Mouse (Mus musculus) CH12F3 (cell line): Measurements from ENCODE around the gene Bcap31.
"Not testable (repeated sequence)": the region's sequence is repeated elsewhere in the genome, so short reads cannot be mapped to it uniquely, and the experiment has no call there.

ENCODE experiments used
- in situ Hi-C: fragments of 300-500 bp; cut with MboI; formaldehyde crosslinking; loops from 2 replicates; pipeline ENCODE4 v1.14.3; 2020; ENCODE audit warnings: low sequenced_read_pairs

Gene Bcap31

GRCm38 (mm10) chrX:73716109-73716661 lies at the start of gene Bcap31, which contains the start of gene Abcd1:
Gene Bcap31 (minus strand): TSS chrX:73716175.
Gene Abcd1 (plus strand): TSS chrX:73716597.
- in situ Hi-C loops: no loop called here

GRCm38 (mm10) chrX:73765311-73765710 lies 49.3 kb upstream of the Bcap31 start:
- in situ Hi-C loops: no loop called here

- in situ Hi-C loops: no loop called here
Observed at GRCm38 (mm10) chrX:73758611-73759290, 42.8 kb upstream of the Bcap31 start.

DNA sequence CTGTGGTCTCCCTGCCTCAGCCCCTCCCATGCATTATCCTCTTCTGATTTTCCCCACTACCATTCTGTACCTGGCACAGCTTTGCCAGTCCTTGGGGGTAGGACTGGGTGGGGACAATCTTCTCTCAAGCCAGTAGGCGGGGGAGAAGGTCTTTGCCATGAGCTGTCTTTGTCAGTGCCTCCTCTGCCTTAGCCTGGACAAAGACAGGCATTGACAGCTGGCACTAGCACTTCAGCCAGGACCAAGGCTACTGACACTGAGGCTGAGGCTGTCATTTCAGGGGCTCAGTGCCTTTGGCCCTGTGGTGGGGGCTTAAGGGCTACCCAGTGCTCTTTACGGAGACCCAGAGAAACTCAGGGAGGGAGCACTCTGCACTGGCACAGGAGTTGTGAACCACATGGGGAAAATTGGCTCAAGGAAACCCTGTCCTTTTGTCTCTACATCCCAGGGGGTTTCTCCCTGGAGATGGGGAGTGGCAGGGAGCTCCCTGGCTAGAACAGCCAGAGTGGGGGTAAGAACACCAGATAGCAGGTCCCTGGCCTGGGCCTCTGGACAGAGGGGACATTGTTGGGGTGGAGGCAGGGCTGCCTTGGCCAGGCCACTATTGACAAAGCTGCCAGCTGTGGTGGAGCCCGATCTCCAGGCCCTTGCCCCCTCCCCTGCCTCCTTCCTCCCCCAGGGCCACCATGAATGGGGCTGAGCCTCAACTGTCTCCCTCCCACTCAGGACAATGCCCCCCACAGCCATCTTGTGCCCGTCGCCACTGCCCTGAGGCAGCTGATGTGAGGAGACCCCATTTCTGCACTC lies 40.6 kb upstream of the Bcap31 start, which contains the start of gene Plxnb3:
Gene Plxnb3 (plus strand): TSS at position 757 of the 807 bp plus-strand sequence.
- in situ Hi-C loops: no loop called here

GRCm38 (mm10) chrX:73748977-73749376 lies 33.0 kb upstream of the Bcap31 start:
- in situ Hi-C loops: no loop called here

DNA sequence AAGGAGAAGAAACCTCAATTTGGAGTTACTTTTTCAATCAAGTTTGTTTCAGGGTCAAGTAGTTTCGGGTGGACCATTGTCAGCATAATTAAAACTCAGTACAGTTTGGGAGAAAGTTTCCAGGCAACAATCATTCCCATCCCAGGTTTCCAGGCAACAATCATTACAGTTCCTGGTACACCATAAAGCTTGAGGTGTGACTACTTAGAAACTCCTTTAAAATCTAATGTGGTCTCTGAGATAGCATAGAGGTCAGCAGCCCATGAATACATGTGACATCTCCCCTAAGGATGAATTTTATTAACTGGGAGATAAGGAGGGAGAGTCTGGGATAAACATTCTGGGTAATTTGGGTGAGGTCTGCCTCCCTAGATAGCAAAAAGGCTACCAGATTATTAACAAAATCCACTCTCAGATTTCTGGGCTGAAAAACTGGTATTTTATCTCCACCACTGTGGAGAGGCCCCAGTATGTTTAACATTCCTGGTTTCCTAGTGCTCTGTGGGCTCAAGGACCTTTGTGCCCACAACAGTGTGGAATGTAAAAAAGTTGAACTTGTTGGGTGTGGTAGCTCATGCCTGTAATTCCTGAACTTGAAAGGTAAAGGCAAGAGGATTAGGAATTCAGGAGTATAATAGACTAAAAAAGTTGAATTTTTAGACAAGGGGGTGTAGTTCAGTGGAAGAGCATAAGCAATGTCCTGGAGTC lies 29.0 kb upstream of the Bcap31 start:
- in situ Hi-C loops: no loop called here

DNA sequence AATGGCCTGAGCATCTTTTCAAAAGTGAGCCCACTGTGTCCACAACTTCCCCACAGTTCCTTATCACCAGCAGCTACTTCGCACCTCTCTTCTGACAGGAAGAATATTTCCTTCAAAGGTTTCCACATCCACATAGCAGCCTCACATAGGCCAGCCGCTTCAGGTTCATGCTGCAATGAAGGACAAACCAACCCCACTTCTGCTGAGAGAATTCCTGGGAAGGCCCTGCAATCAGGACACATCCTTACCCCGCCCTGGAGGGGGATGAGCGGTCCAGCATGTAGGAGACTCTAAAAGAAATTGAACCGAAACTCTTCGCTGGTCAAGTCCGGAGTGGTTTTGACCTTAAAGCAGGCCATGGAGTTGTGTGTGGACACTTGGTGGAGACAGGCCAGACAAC lies 23.9 kb upstream of the Bcap31 start:
- in situ Hi-C loops: not testable (repeated sequence)

- in situ Hi-C loops: no loop called here
Observed at GRCm38 (mm10) chrX:73739151-73739550, 23.2 kb upstream of the Bcap31 start.

DNA sequence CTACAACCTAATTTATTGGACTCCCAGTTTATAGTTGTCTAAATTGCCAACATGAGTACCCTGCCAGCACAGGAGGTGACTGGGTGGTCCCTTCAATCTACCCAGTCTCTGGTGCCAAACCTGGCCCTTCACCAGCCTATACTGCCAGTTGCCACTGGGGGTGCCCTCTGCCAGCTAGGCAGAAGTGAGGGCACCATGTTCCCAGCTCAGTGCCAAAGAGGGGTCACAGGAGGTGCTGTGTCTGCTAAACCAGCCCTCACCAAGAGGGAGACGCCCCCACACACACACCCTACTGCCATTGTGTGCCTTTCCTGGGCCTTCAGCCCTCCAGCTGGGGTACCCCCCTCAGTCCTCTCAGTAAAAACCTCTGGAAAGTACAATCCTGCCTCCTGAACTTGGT lies 22.2 kb upstream of the Bcap31 start:
- in situ Hi-C loops: no loop called here

DNA sequence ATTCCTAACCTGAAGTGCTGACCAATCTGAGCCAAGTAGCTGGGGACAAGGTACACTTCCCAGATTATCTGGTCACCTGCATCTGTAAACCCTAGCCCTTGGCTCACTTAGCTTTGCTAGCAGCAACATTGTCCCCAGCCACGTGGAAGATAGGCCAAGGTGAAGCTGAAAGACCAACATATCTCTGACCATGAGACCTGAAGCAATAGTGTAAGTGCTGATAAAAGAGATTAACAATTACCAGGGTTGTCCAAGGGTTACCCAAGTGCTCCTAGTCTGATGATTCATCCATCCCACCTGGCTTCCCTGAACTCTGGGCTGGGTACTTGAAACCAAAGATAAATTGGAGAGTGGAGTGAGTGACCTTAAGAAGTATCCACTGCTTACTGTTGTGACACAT lies 14.9 kb upstream of the Bcap31 start:
- in situ Hi-C loops: no loop called here

DNA sequence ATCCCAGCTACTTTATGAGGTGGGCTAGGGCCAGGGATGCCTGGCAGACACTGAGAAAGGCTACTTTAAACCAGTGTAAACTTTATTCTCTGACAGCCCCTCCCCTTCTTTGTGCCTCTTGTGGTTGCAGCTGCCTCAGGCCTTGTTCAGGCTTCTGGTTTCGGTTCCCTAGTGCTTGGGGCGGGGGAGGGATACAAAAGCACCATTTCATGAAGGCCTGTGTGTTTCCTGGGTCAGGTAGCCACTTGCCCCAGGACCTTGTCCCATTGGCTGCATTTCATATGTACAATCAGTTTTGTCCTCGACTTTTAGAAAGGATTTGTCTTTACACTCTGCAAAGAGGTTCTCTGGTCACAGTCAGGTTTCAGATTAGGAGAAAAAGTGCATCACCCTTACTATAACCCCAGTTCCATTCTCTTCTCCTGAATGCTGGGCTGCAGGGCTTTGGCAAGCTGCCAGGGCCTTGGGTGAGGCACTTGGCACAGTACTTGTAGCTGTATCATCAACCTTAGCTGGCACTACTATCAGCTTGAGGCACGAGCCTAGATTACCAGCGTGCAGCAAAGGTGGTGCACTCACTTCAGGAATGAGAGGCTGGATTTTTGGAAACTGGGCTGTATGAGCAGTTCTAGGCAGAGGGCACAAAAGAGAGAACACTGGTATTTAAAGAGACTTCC lies 2.8 kb upstream of the Bcap31 start:
- in situ Hi-C loops: no loop called here

- in situ Hi-C loops: no loop called here
Observed at GRCm38 (mm10) chrX:73718271-73718670, 2.3 kb upstream of the Bcap31 start.

DNA sequence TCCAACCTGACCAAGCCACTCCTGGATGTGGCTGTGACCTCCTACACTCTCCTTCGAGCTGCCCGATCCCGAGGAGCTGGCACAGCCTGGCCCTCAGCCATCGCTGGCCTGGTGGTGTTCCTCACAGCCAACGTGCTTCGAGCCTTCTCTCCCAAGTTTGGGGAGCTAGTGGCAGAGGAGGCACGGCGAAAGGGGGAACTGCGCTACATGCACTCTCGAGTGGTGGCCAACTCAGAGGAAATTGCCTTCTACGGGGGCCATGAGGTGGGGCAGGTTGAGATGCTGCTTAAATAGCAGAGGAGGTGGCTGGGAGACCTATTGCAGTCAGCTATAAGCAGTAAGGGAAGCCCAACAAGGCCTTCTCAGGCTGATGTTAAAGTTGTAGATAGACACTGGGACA lies 1.7 kb upstream of the Bcap31 start:
- in situ Hi-C loops: no loop called here

- in situ Hi-C loops: no loop called here
Observed at GRCm38 (mm10) chrX:73716709-73717545, 952 bp upstream of the Bcap31 start.

DNA sequence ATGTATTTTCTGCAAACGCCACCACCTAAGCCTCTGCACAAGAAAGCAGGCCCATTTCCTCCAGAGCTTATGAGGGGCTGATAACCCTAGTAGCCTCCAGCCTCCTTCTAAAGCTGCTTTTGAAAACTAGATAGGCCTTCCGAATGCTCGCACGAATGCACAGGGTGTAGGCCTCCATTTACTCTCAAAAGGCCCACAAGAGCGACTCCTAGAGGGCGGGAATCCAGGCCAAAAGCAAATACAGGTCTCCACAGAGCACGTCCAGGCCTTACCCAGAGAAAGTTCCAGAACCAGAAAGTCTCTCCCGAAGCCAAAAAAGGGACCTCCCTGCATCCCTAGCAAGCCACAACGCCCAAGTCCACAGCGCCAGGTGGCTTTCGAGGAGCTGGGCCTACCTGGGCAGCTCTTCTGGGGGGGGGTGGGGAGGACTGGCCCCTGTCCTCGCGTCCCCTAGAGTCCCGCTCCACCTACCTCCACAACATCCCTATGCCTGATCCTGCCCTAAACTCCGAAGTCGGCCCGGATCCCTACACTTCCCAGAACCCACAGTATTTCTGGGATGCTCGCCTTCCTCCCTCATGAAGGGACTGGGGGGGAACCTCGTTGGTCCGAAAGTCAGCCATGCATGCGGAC lies 383 bp downstream of the Bcap31 start:
- in situ Hi-C loops: no loop called here

GRCm38 (mm10) chrX:73700472-73700871 lies 15.5 kb downstream of the Bcap31 start:
- in situ Hi-C loops: no loop called here

GRCm38 (mm10) chrX:73690917-73691629 lies 24.9 kb downstream of the Bcap31 start:
- in situ Hi-C loops: no loop called here

- in situ Hi-C loops: no loop called here
Observed at GRCm38 (mm10) chrX:73685629-73686028, 30.3 kb downstream of the Bcap31 start.

DNA sequence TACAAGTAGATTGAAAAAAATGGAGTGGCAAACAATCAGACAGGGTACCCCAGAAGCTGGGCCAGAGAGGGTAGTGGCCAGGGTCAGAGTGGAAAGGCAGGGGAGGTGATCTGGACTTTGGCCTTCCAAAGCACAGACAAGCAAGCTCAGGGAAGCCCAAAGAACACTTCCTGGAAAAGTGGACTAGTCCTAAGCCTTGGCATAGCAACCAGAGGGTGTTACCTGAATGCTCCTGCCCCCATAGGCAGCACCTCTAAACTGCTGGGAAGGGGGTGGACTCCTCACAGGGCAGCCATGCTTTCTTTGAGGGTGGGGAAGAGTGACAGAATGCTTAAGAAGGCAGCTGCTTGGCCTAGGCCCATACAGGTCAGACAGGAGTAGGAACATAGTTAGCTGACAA lies 31.0 kb downstream of the Bcap31 start:
- in situ Hi-C loops: no loop called here
